Mouse (Mus musculus) CD4-positive helper T cell, adult 2 months (primary cell): Measurements from ENCODE around the gene Olfr435.
"Not testable (repeated sequence)": the region's sequence is repeated elsewhere in the genome, so short reads cannot be mapped to it uniquely, and the experiment has no call there.

Experiments
- DNase-seq: peaks from one replicate; pipeline ENCODE4 v3.0.0-alpha.2; 2012; ENCODE audit warnings: low read depth, missing footprints, low spot score

Olfr435 gene

GRCm38 (mm10) chr6:43196781-43197180, at the start of gene Olfr435:
Olfr435 (plus strand) TSS chr6:43197146.
- DNase-seq, result peak; percentile 2

- DNase-seq, result no peak
These were observed 37.4 kb upstream of the Olfr435 start for GRCm38 (mm10) chr6:43159502-43159901.

GRCm38 (mm10) chr6:43162982-43163381, 34.0 kb upstream of the Olfr435 start, which contains the start of gene Olfr437:
Olfr437 (plus strand) TSS chr6:43163282.
- no peak for DNase-seq

- no peak for DNase-seq
These were observed 29.7 kb upstream of the Olfr435 start for GRCm38 (mm10) chr6:43167246-43167645.

GRCm38 (mm10) chr6:43171840-43172239, 25.1 kb upstream of the Olfr435 start, which contains the start of gene Olfr13:
Olfr13 (plus strand) TSS chr6:43172140.
- no peak for DNase-seq

GRCm38 (mm10) chr6:43178129-43178528, 18.8 kb upstream of the Olfr435 start:
- DNase-seq, result no peak

GRCm38 (mm10) chr6:43178584-43179501, 18.1 kb upstream of the Olfr435 start:
- no peak for DNase-seq

- no peak for DNase-seq
These were observed 6.0 kb upstream of the Olfr435 start for GRCm38 (mm10) chr6:43190986-43191385.

GRCm38 (mm10) chr6:43198094-43198493, 1.1 kb downstream of the Olfr435 start:
- no peak for DNase-seq

- no peak for DNase-seq
These were observed 5.8 kb downstream of the Olfr435 start for GRCm38 (mm10) chr6:43202786-43203185.

- no peak for DNase-seq
These were observed 8.4 kb downstream of the Olfr435 start for GRCm38 (mm10) chr6:43205355-43205754.

GRCm38 (mm10) chr6:43212873-43213272, 15.9 kb downstream of the Olfr435 start, which contains the start of gene Olfr434:
Olfr434 (plus strand) TSS chr6:43213021.
- DNase-seq, result not testable (repeated sequence)

GRCm38 (mm10) chr6:43231255-43231654, 34.3 kb downstream of the Olfr435 start, which contains the start of gene Olfr47:
Olfr47 (plus strand) TSS chr6:43231529.
- not testable (repeated sequence) for DNase-seq

- DNase-seq, result no peak
These were observed 45.1 kb downstream of the Olfr435 start for GRCm38 (mm10) chr6:43242061-43242460.

GRCm38 (mm10) chr6:43247396-43247795, 50.5 kb downstream of the Olfr435 start:
- no peak for DNase-seq

- DNase-seq, result no peak
These were observed 56.0 kb downstream of the Olfr435 start for GRCm38 (mm10) chr6:43252994-43253393.
